Mouse (Mus musculus) CH12.LX (cell line): Measurements from ENCODE around the gene Olfr1368. TPM values are rescaled to one million over a fixed set of nuclear protein-coding genes. Genes with fewer than 3 reads are reported as not detected.

Source experiments
- DNase-seq: peaks from one replicate; pipeline ENCODE4 v3.0.0-alpha.2; 2013; ENCODE audit errors: extremely low read depth
- H3K27ac ChIP-seq: 2 replicates; pipeline ENCODE4 v1.5.1; 2012; ENCODE audit warnings: low read depth, mild to moderate bottlenecking, control low read depth, moderate library complexity; ENCODE audit not compliant: insufficient read depth
- H3K27me3 ChIP-seq: replicated peaks from 2 replicates; pipeline ENCODE3; 2012; ENCODE audit warnings: inconsistent platforms
- H3K36me3 ChIP-seq, 2 experiments: replicated peaks in 1 of 2; 2 replicates each; pipeline versions ENCODE3 to v1.6.1; 2012; ENCODE audit warnings: inconsistent platforms in 1 of 2, low read length in 1 of 2, mild to moderate bottlenecking in 1 of 2, mixed read lengths in 1 of 2, moderate library complexity in 1 of 2; ENCODE audit not compliant: control insufficient read depth in 1 of 2, insufficient read depth in 1 of 2
- H3K4me1 ChIP-seq, 2 experiments: 2 replicates each; pipeline ENCODE4 v1.6.1; 2012; ENCODE audit warnings: inconsistent platforms in 1 of 2, moderate library complexity in 1 of 2; ENCODE audit not compliant: insufficient read depth in 2 of 2, control insufficient read depth in 1 of 2
- H3K4me2 ChIP-seq: 2 replicates; pipeline ENCODE4 v1.6.1; 2012; ENCODE audit warnings: low read depth, mild to moderate bottlenecking, control low read depth; ENCODE audit not compliant: poor library complexity, insufficient read depth, severe bottlenecking
- H3K4me3 ChIP-seq, 3 experiments: fragments of 150-350 bp in 1 of 3; sonication (generic) in 1 of 3; replicated peaks in 1 of 3; 2 replicates each; pipeline versions ENCODE3 to v1.5.1; 2011 to 2012; ENCODE audit warnings: low read depth in 2 of 3, low read length in 2 of 3, mild to moderate bottlenecking in 2 of 3, moderate library complexity in 2 of 3, control low read depth in 1 of 3, improper control_type of control experiment in 1 of 3, inconsistent platforms in 1 of 3, mixed read lengths in 1 of 3; ENCODE audit not compliant: poor library complexity in 1 of 3
- H3K79me2 ChIP-seq: replicated peaks from 2 replicates; pipeline ENCODE4 v1.6.1; 2012; ENCODE audit warnings: mild to moderate bottlenecking, moderate library complexity; ENCODE audit not compliant: control insufficient read depth, poor library complexity, insufficient read depth, severe bottlenecking; ENCODE audit errors: extremely low read depth
- H3K9ac ChIP-seq: 2 replicates; pipeline ENCODE4 v1.6.1; 2012; ENCODE audit warnings: low read depth, mild to moderate bottlenecking, control low read depth, moderate library complexity; ENCODE audit not compliant: insufficient read depth
- H3K9me3 ChIP-seq: replicated peaks from 2 replicates; pipeline ENCODE3; 2012; ENCODE audit warnings: low read length, inconsistent platforms, mixed read lengths
- BHLHE40 ChIP-seq: IDR thresholded peaks from 2 replicates; pipeline ENCODE4 v1.6.1; 2011; ENCODE audit warnings: mild to moderate bottlenecking, low read depth, low read length, improper control_type of control experiment
- CHD1 ChIP-seq: IDR thresholded peaks from 2 replicates; pipeline ENCODE4 v1.6.1; 2012; ENCODE audit warnings: low read depth, low read length, improper control_type of control experiment, inconsistent platforms
- CHD2 ChIP-seq: IDR thresholded peaks from 2 replicates; pipeline ENCODE4 v1.6.1; 2011; ENCODE audit warnings: low read length, improper control_type of control experiment
- CTCF ChIP-seq, 2 experiments: IDR thresholded peaks in 1 of 2; conservative IDR thresholded peaks in 1 of 2; 2 replicates each; pipeline ENCODE4 v1.5.1; 2011 to 2012; ENCODE audit warnings: low read depth in 2 of 2, low read length in 2 of 2, improper control_type of control experiment in 1 of 2, inconsistent platforms in 1 of 2, mild to moderate bottlenecking in 1 of 2, moderate library complexity in 1 of 2
- E2F4 ChIP-seq: IDR thresholded peaks from 2 replicates; pipeline ENCODE4 v1.6.1; 2011; ENCODE audit warnings: low read depth, low read length, improper control_type of control experiment; ENCODE audit not compliant: insufficient replicate concordance
- ELF1 ChIP-seq: IDR thresholded peaks from 2 replicates; pipeline ENCODE4 v1.6.1; 2014; ENCODE audit warnings: low read depth, mild to moderate bottlenecking, inconsistent platforms, low read length, improper control_type of control experiment
- EP300 ChIP-seq: IDR thresholded peaks from 2 replicates; pipeline ENCODE4 v1.6.1; 2011; ENCODE audit warnings: low read length, improper control_type of control experiment
- GABPA ChIP-seq: IDR thresholded peaks from 2 replicates; pipeline ENCODE4 v1.6.1; 2012; ENCODE audit warnings: low read depth, low read length, improper control_type of control experiment, inconsistent platforms; ENCODE audit not compliant: insufficient replicate concordance
- HCFC1 ChIP-seq: IDR thresholded peaks from 2 replicates; pipeline ENCODE4 v1.6.1; 2012; ENCODE audit warnings: low read depth, mild to moderate bottlenecking, inconsistent platforms, low read length, improper control_type of control experiment
- IRF4 ChIP-seq: IDR thresholded peaks from 2 replicates; pipeline ENCODE4 v1.6.1; 2014; ENCODE audit warnings: low read depth, mild to moderate bottlenecking, inconsistent platforms, low read length, improper control_type of control experiment
- JUN ChIP-seq: IDR thresholded peaks from 2 replicates; pipeline ENCODE4 v1.6.1; 2011; ENCODE audit warnings: low read depth, mild to moderate bottlenecking, low read length, improper control_type of control experiment, moderate library complexity; ENCODE audit not compliant: insufficient read depth
- JUND ChIP-seq: conservative IDR thresholded peaks from 2 replicates; pipeline ENCODE4 v1.6.1; 2011; ENCODE audit warnings: low read depth, low read length, improper control_type of control experiment
- MAX ChIP-seq: IDR thresholded peaks from 2 replicates; pipeline ENCODE4 v1.6.1; 2011; ENCODE audit warnings: low read length, improper control_type of control experiment
- MEF2A ChIP-seq: IDR thresholded peaks from 2 replicates; pipeline ENCODE4 v1.6.1; 2014; ENCODE audit warnings: low read depth, mild to moderate bottlenecking, inconsistent platforms, low read length, improper control_type of control experiment, borderline replicate concordance
- MXI1 ChIP-seq: IDR thresholded peaks from 2 replicates; pipeline ENCODE4 v1.6.1; 2011; ENCODE audit warnings: mild to moderate bottlenecking, low read depth, low read length, improper control_type of control experiment
- MYC ChIP-seq: IDR thresholded peaks from 2 replicates; pipeline ENCODE4 v1.6.1; 2011; ENCODE audit warnings: low read depth, mild to moderate bottlenecking, improper control_type of control experiment, low read length
- NELFE ChIP-seq: IDR thresholded peaks from 2 replicates; pipeline ENCODE4 v1.6.1; 2011; ENCODE audit warnings: low read depth, low read length, improper control_type of control experiment
- NRF1 ChIP-seq: IDR thresholded peaks from 2 replicates; pipeline ENCODE4 v1.6.1; 2014; ENCODE audit warnings: low read depth, mild to moderate bottlenecking, inconsistent platforms, low read length, improper control_type of control experiment, moderate library complexity
- RAD21 ChIP-seq: IDR thresholded peaks from 2 replicates; pipeline ENCODE4 v1.6.1; 2011; ENCODE audit warnings: low read depth, mild to moderate bottlenecking, low read length, improper control_type of control experiment, moderate library complexity
- RCOR1 ChIP-seq: conservative IDR thresholded peaks from 2 replicates; pipeline ENCODE4 v1.6.1; 2012; ENCODE audit warnings: low read depth, mild to moderate bottlenecking, inconsistent platforms, low read length, improper control_type of control experiment
- SIN3A ChIP-seq: IDR thresholded peaks from 2 replicates; pipeline ENCODE4 v1.6.1; 2012; ENCODE audit warnings: low read length, improper control_type of control experiment, inconsistent platforms
- SMC3 ChIP-seq: IDR thresholded peaks from 2 replicates; pipeline ENCODE4 v1.6.1; 2011; ENCODE audit warnings: low read depth, low read length, improper control_type of control experiment
- TCF12 ChIP-seq: IDR thresholded peaks from 2 replicates; pipeline ENCODE4 v1.6.1; 2014; ENCODE audit warnings: low read depth, mild to moderate bottlenecking, inconsistent platforms, low read length, improper control_type of control experiment
- UBTF ChIP-seq: IDR thresholded peaks from 2 replicates; pipeline ENCODE4 v1.6.1; 2012; ENCODE audit warnings: low read depth, mild to moderate bottlenecking, inconsistent platforms, low read length, improper control_type of control experiment, moderate library complexity
- USF1 ChIP-seq: IDR thresholded peaks from 2 replicates; pipeline ENCODE4 v1.6.1; 2014; ENCODE audit warnings: low read depth, mild to moderate bottlenecking, inconsistent platforms, low read length, improper control_type of control experiment
- USF2 ChIP-seq: conservative IDR thresholded peaks from 2 replicates; pipeline ENCODE4 v1.6.1; 2011; ENCODE audit warnings: low read depth, low read length, improper control_type of control experiment
- ZMIZ1 ChIP-seq: IDR thresholded peaks from 2 replicates; pipeline ENCODE4 v1.6.1; 2012; ENCODE audit warnings: low read depth, mild to moderate bottlenecking, inconsistent platforms, low read length, improper control_type of control experiment
- ZNF384 ChIP-seq: IDR thresholded peaks from 2 replicates; pipeline ENCODE4 v1.6.1; 2012; ENCODE audit warnings: low read depth, low read length, improper control_type of control experiment, inconsistent platforms
- dilution Hi-C: fragments of 300-500 bp; cut with MboI; formaldehyde crosslinking; loops from 2 replicates; pipeline ENCODE4 v1.14.3; 2020; ENCODE audit warnings: low sequenced_read_pairs; ENCODE audit not compliant: extremely low pct_unique_long_range_greater_than_20kb, extremely low pct_ligation_motif_present
- in situ Hi-C: fragments of 300-500 bp; cut with MboI; formaldehyde crosslinking; loops from 3 replicates; pipeline ENCODE4 v1.14.3; 2019; ENCODE audit warnings: low sequenced_read_pairs, low pct_ligation_motif_present, low pct_unique_long_range_greater_than_20kb, mixed read lengths
- polyA plus RNA-seq: library from polyadenylated mRNA; unstranded; fragments of >175 nt; gene quantifications from 2 replicates; pipeline ENCODE4 v1.2.1, GENCODE M21; 2012; ENCODE audit warnings: low read depth; ENCODE audit not compliant: insufficient read length
- total RNA-seq, 2 experiments: library from RNA; depleted of rRNA; stranded (reverse); fragments of 300-350 nt in 1 of 2; fragments of >200 nt in 1 of 2; gene quantifications; 2 replicates each; pipeline ENCODE4 v1.2.3; 2012 to 2014

The Olfr1368 gene
- total and polyA plus RNA-seq, 3 experiments = not detected

- TF ChIP-seq RCOR1 = no peak
- no peak for TF ChIP-seq IRF4
- no peak for TF ChIP-seq ZMIZ1
- TF ChIP-seq BHLHE40 = no peak
- TF ChIP-seq MAX = no peak
- TF ChIP-seq MXI1 = no peak
- no peak for TF ChIP-seq MYC
- no peak for TF ChIP-seq USF1
- TF ChIP-seq TCF12 = no peak
- TF ChIP-seq USF2 = no peak
- TF ChIP-seq GABPA = no peak
- no peak for TF ChIP-seq E2F4
- no peak for TF ChIP-seq RAD21
- TF ChIP-seq ZNF384 = no peak
- no peak for TF ChIP-seq CHD1
- no peak for TF ChIP-seq CHD2
- no peak for TF ChIP-seq SMC3
- TF ChIP-seq ELF1 = no peak
- TF ChIP-seq UBTF = no peak
- H3K4me3 ChIP-seq = no peak overlapping the region
- H3K27ac ChIP-seq = no peak overlapping the region
- dilution Hi-C loops (no loop called here), in situ Hi-C loops (loop anchor here (5.0 to 10.0 kb wide), 2 partner anchors 45 to 847 kb away; no protein-coding TSS in a partner anchor)
- H3K79me2 ChIP-seq = peaks cover 20% of the 10 kb centered on the region
- no peak overlapping the region for H3K4me2 ChIP-seq
- H3K36me3 ChIP-seq = peaks cover 5 to 11% of the 10 kb centered on the region in 2 experiments
- DNase-seq = no peak
- H3K9me3 ChIP-seq = no peaks in the 10 kb centered on the region
- no peak overlapping the region for H3K9ac ChIP-seq
- peaks cover 3% of the 10 kb centered on the region for H3K27me3 ChIP-seq
- peaks cover 6 to 36% of the 10 kb centered on the region in 2 experiments for H3K4me1 ChIP-seq
These were observed 32.0 kb upstream of the Olfr1368 start for GRCm38 (mm10) chr13:21177657-21178056.

- TF ChIP-seq MEF2A (no peak), CTCF (conservative IDR thresholded peaks at IDR 0.05 in 1 of 2, IDR thresholded peaks at IDR 0.05 in 1 of 2; ENCODE audit: low read depth in 2 of 2, low read length in 2 of 2) (no peak), JUN (no peak), USF1 (no peak), IRF4 (no peak), NRF1 (no peak), HCFC1 (no peak), UBTF (no peak), ZNF384 (no peak), NELFE (no peak), CHD1 (no peak), EP300 (no peak), GABPA (no peak), E2F4 (no peak), JUND (no peak), USF2 (no peak), ELF1 (no peak), SIN3A (no peak)
- H3K4me3 ChIP-seq = no peak overlapping the region
- in situ Hi-C loops (loop anchor here (5.0 to 10.0 kb wide), 2 partner anchors 46 to 848 kb away; no protein-coding TSS in a partner anchor), dilution Hi-C loops (no loop called here)
- H3K9me3 ChIP-seq = no peaks in the 10 kb centered on the region
- no peak for DNase-seq
- peaks cover 3% of the 10 kb centered on the region for H3K27me3 ChIP-seq
- peaks cover 0 to 2% of the 10 kb centered on the region in 2 experiments for H3K36me3 ChIP-seq
- peaks cover 11% of the 10 kb centered on the region for H3K79me2 ChIP-seq
- H3K4me1 ChIP-seq = peaks cover 6 to 26% of the 10 kb centered on the region in 2 experiments
- no peak overlapping the region for H3K9ac ChIP-seq
- no peak overlapping the region for H3K27ac ChIP-seq
- H3K4me2 ChIP-seq = no peak overlapping the region
These were observed 31.1 kb upstream of the Olfr1368 start for GRCm38 (mm10) chr13:21176733-21177132.
